Mouse (Mus musculus): Measurements from ENCODE around the gene Prl5a1. TPM values are rescaled to one million over a fixed set of nuclear protein-coding genes. Genes with fewer than 3 reads are reported as not detected.

Prl5a1 gene
- total RNA-seq (2021) = not detected
- long read RNA-seq, experiment 1 = 0 reads
- long read RNA-seq, experiment 2 = 0 reads

- TF ChIP-seq CTCF (IDR thresholded peaks at IDR 0.05) = no peak
- DNase-seq (ENCODE audit: extremely low spot score in 1 of 2, low spot score in 2 of 2) = no peak
- Histone ChIP-seq H3K4me3 (no peak within 1 kb of the TSS), H3K27ac (no peak within 1 kb of the TSS)
- intact Hi-C loops (cut with DNase I) = no loop called here
Observed at GRCm38 (mm10) chr13:28142184-28142583, at the start of gene Prl5a1. Gene Prl5a1, plus strand, starts transcription at chr13:28142484.

- no peak for TF ChIP-seq CTCF (IDR thresholded peaks at IDR 0.05)
- Histone ChIP-seq H3K4me3 (no peak overlapping the region), H3K27ac (no peak overlapping the region)
- DNase-seq (ENCODE audit: extremely low spot score in 1 of 2, low spot score in 2 of 2) = no peak
- intact Hi-C loops (cut with DNase I) = no loop called here
Observed at GRCm38 (mm10) chr13:28096161-28096560, 46.1 kb upstream of the Prl5a1 start.

- Histone ChIP-seq H3K4me3 (no peak overlapping the region), H3K27ac (no peak overlapping the region)
- TF ChIP-seq CTCF (IDR thresholded peaks at IDR 0.05) = no peak
- no peak for DNase-seq (ENCODE audit: extremely low spot score in 1 of 2, low spot score in 2 of 2)
- intact Hi-C loops (cut with DNase I) = no loop called here
Observed at GRCm38 (mm10) chr13:28108536-28108935, 33.7 kb upstream of the Prl5a1 start.

- no peak for DNase-seq (ENCODE audit: extremely low spot score in 1 of 2, low spot score in 2 of 2)
- no peak for TF ChIP-seq CTCF (IDR thresholded peaks at IDR 0.05)
- Histone ChIP-seq H3K4me3 (no peak overlapping the region), H3K27ac (no peak overlapping the region)
- intact Hi-C loops (cut with DNase I) = no loop called here
Observed at GRCm38 (mm10) chr13:28132781-28133180, 9.5 kb upstream of the Prl5a1 start.

- no peak for DNase-seq (ENCODE audit: extremely low spot score in 1 of 2, low spot score in 2 of 2)
- H3K4me3 ChIP-seq = no peak overlapping the region
- TF ChIP-seq CTCF (IDR thresholded peaks at IDR 0.05) = no peak
- intact Hi-C loops (cut with DNase I) = no loop called here
- H3K27ac ChIP-seq = no peak overlapping the region
Observed at GRCm38 (mm10) chr13:28135790-28136189, 6.5 kb upstream of the Prl5a1 start.

Other genes starting within 250 kb of the Prl5a1 start
- gene Prl4a1, start 126.3 kb upstream of the Prl5a1 start, total RNA-seq (2021) = not detected
- 10 to 100 TPM; 43.4 to 52.0 TPM for gene Gm11361, start 115.0 kb downstream of the Prl5a1 start, total RNA-seq (2021)

Measured in left cerebral cortex, adult 2 months (tissue).